Mouse (Mus musculus): ENCODE results near the gene Ptgis.

DNA sequence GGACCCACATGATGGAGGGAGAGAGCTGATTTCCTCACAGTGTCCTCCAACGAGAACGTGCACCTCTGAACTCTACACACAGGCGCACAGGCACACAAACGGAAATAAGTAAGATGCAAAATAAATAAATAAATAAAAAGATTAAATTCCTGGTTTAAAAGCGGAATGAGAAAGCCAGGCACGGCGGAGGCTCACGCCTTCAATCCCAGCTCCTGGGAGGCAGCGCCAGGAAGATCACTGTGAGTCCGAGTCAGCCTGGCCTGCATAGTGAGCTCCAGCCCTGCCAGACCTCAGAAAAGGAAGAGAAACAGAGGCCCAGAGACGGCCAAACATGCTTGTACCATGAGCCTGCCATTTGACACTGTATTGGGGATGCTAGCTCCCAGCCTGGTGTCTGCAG lies 23.5 kb upstream of the Ptgis start:
- no peak for TF ChIP-seq CTCF (IDR thresholded peaks at IDR 0.05; ENCODE audit: control insufficient read depth, insufficient read depth, low read length)
- no peak for TF ChIP-seq POLR2A (IDR thresholded peaks at IDR 0.05; ENCODE audit: borderline replicate concordance, control insufficient read depth, low read depth, low read length)
